Mouse (Mus musculus): ENCODE results near the gene Adamts12. TPM values are rescaled to one million over a fixed set of nuclear protein-coding genes. Genes with fewer than 3 reads are reported as not detected.

Gene Adamts12
- polyA plus RNA-seq, 3 experiments from 2014 or later: not detected

DNA sequence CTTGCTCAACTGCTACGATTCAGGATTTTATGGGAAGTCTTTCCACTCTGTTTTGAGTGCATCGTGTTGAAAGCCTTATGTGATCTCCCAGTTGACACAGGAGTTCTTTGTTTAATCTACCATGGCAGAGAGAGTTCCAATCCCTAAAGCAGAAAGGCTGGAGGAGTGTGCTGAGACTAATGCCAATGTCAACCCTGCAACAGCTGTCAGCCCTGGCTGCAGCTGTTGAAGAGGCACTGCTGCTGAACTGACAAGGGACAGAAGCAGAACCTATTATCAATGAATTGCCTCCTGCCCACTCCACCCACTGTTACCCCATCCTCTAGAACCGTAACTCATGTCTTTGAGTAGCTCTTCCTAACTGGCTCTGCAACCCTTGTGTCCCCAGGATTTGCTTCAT, 101.3 kb downstream of the Adamts12 start:
- no peak for ATAC-seq

DNA sequence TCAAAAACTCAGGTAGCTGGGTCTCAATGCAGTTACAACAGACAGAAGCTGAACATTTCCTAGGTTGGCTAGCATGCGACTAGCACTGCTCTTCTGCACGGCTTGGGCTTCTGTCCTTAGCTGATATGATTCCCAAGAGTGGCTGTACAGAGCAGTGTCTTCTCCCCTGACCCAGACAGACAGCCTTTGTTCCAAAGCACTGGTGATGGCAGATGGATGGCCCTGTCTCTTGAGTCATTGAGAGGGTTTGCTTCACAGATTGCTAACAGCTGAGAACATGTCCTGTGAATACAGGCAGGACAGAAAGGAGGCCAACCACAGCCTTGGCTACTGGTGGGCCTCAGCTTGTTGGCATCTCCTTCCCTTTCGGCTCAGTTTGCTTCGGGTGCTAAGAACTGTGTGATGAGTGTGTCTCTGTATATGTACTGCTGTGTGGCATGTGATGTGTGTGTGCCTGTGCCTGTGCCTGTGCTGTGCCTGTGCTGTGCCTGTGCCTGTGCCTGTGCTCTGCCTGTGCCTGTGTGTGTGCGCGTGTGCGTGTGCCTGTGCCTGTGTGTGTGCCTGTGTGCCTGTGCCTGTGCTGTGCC, 109.4 kb downstream of the Adamts12 start:
- ATAC-seq: no peak

DNA sequence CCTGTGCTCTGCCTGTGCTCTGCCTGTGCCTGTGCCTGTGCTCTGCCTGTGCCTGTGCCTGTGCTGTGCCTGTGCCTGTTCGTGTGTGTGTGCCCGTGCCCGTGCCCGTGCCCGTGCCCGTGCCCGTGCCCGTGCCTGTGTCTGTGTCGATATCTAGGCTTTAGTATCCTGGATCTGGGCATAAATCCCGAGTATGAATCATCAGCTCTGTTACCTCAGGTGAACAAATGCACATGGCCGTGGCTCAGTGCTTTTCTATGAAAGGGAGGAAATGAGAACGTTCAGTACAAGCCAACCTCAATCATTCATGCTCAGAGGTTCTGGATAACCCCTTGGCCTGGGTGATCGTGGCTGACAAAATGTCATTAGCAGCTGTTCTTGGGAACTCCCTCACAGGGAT, 110.3 kb downstream of the Adamts12 start:
- ATAC-seq: no peak

DNA sequence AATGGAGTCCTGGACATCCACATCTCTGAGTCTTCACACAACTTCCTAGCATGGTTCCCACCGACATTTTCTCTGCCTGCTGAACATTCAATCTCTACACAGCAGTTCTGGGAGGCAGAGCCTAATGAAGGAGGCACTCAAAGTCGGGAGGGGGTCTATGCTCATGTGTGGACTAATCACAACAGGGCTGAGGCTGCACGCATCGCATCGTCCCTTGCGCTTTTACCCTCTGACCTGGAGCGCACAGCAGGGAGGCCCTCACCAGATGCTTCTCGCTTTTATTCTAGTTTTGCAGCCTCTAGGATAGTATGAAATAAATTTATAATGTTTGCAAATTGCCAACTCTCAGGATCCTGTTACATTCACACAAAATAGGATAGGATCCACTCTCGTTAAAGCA, 112.9 kb downstream of the Adamts12 start:
- no peak for ATAC-seq

DNA sequence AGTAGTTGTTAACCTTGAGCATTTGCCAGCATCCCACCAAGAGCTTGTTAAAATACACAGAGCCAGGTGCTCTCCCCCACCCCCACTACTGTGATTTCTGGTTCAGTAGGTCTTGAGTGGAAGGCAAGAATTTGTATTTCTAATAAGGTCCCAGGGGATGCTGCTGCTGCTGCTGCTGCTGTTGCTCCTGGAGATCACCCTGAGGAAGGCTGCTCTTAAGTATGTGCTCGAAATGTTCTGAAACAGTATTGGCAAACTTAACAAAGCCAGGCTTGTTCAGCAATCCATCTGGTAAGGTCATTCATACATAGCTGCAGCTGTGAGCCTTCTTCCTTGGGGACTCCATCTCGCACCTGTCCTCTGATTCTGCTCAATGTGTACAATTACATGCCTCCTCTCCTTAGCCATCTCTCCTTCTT, 115.2 kb downstream of the Adamts12 start:
- no peak for ATAC-seq

DNA sequence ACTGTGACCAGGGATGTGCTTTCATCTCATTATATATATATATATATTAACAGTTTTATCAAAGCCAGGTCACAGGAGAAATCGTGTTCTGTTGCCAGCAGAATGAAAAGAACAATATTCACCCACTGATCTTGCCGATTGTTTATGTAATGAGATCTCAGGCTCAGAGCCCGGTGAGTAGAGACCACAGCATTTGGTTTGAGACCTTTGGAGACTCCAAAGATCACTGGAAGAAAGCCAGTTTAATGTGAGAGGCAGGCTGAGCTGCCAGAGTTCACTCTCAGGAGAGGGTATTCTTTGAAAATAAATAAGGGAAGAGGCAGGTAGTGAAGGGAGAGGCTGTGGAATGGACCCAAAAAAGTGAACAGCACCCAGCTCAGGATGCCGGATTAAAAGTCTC, 122.1 kb downstream of the Adamts12 start:
- no peak for ATAC-seq

DNA sequence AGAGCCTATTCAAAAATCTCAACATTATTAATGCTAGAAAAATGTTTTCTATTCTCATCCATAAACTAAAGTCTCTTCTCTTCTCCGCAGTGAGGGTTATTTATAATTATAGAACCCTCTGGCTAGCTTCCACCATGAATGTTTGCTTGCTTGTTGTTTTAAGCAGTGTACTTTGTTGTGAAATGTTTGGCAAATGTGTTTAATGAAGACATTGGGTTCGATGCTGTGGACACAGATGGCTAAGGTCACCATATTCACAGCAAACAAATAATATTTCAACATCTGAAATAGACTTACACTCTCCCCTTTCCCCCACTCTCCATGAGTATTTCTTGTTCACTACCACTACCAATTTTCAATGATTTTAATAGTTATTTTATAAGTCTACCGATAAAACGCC, 125.9 kb downstream of the Adamts12 start:
- no peak for ATAC-seq

DNA sequence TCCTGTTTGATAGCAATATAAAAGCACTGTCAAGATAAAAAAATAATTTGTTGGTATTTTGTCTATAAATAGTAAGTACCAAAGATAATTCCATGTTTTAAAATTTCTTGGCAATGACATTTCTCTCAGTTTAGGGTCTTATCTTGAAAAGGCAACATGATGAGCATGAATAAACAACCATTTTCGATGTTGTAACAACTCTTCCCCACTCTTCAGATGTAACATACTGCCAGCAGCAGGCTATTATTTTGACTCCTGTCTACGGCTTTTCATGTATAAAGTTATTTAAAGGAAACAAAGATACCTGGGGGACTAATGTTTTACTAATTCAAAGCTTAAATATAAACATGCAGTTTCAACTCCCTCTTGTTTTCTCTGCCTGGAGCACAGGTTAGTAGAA, 128.2 kb downstream of the Adamts12 start:
- ATAC-seq: no peak

DNA sequence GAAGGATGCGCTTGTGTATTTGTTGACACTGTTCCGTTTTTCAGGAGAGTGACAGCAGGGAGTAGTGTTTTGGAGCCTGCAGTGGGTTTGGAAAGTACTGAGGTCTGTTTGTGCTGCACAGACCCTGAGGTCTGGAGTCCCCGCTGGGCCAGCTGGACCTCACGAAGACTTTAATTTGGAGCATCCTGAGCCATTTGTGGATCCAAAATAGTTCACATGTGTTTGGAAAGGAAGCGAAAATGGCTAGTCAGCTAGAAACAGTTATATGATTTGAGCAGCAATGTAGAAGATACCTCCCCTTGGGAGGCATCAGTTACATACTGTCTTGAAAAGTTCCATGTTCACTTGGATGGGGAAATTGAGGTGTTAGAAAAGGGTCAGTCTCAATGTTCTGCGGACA, 132.5 kb downstream of the Adamts12 start:
- no peak for ATAC-seq

DNA sequence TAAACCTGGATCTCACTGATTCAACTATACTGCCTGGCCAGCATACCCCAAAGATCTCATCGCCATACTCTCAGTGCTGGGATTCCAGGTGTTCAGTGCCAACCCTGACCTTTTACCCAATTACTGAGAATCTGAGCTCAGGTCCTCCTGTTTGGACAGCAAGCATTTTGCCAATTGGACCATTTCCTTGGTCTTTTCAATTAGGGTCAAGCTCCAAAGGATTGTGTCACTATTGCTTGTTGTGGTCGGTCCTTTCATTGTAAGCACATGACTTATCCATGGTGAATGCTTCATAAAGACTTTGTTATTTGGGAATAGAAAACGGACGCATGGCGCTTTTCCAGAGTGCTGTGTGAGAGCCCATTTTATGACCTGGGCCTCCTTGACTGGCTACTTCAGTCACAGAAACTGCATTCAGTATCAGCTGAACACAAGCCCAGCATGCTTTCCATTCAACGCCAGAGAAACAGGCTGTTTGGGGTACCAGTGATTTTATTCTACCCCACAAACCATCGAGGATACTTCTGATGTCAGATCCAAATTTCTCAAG, 133.7 kb downstream of the Adamts12 start:
- no peak for ATAC-seq

DNA sequence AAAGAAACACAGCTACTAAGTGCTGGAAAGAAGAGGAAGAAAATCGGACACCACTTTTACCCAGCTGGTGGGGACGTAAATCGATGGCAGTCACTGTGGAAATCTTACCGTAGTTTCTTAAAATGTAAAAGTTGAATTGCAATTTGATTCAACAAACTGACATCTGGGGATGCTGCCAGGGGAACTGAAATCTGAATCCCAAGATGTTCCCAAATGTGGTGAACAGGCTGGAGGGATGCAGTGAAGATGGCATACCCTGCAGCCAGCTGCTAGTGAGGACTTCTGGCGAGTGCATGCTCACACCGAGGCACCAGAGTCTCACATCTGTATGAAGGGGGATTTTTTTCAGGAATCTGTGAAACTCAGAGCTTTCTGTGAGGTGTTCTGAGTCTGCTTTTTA, 138.5 kb downstream of the Adamts12 start:
- no peak for ATAC-seq

DNA sequence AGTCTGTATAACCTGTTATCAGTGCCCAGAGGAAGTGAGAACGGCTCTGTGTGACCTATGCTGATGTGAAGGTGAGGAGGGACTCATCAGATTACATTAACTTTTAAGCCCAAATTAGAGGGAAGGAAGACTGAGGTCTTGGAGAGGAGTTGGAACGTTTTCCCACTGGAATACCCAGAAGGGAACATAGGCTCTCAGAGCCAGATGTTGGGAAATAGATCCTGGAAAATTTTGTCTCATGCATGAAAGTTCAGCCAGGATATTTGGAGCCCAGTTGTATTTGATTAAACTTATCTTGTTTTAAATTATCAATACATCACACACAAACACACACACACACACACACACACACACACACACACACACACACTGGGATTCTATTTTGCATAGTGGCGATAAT, 140.3 kb downstream of the Adamts12 start:
- ATAC-seq: no peak

DNA sequence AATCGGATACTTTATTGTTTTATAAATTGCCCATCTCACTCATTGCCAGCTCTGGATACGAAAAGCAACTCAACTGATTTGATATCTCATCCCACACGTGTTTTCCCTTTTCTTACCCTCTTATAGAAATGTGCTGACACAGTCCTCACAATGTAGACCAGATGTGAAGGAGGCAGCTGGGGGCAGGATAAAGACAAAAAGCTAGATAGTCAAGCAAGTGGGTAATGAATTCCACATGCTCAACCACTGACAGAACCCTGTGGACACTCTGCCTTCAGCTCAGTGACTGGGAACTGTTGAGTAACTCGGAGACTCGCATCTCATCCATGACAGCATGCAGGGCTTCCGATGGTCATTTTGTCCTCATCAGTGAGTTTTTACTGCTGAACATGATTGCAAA, 146.4 kb downstream of the Adamts12 start:
- no peak for ATAC-seq

DNA sequence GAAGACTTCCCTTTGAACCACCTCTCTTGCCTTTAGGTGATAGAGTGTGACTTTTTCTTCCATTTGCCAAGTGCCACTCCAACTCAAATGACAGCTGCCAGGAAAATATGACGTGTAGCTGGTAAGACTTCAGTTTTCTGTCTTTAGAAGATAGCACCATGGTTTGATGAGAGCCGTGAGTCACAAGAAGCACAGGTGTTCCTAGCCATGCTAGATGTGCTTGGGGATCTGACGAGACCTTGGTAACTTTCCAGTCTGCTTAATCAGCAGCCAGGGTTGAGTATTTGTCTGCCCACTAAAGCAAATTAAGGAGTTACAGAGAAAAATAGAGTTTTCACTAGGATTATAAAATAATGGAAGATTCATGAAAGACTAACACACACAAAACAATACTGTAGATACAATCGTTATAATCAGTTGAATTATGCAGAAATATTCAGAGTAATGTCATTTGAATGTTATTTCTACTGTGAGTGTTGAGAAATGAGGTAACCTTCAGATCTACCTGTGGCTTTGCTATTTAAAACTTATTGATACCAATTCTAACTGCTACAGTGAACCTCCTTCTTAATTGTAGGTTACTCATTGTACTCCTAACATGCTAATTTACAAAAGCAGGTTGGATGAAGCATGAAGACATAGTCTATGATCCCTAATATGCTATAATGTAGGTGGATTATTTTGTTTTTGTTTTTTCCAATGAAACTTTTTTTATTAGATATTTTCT, 169.5 kb downstream of the Adamts12 start:
- ATAC-seq: peak; percentile 70

DNA sequence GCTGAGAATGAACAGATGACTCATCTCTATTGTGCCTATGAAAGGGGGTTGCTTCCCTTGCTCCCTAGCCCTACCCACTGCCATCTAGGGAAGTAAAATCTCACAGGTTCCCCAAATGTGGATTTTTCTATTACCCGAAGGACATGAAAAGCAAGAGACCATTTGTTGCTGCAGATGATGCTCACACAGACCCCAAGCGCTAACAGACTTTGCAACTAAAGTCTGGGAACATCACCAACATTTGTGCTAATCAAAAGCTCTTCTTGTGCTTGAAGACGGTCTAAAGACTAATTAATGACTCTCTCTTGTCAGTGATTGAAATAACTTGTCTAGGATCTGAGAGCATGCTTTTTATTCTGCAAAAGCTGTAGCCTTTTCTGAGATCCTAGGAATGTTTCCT, 175.8 kb downstream of the Adamts12 start:
- no peak for ATAC-seq

DNA sequence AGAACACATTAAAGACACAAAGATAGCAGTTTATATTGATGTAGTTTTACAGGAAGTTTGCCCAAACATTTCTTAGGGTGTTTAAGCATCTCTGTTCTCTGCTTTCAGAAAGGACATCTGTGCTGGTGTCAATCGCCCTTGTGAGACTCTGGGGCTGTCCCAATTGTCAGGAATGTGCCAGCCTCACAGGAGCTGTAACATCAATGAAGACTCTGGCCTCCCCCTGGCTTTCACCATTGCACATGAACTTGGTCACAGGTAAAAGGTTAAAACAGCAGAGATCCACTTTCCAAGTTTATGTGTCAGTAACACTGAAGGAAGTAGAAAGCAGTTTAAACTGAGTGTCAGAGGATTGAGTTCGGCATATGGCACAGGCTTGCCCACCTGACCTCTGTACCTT, 176.7 kb downstream of the Adamts12 start:
- ATAC-seq: no peak

DNA sequence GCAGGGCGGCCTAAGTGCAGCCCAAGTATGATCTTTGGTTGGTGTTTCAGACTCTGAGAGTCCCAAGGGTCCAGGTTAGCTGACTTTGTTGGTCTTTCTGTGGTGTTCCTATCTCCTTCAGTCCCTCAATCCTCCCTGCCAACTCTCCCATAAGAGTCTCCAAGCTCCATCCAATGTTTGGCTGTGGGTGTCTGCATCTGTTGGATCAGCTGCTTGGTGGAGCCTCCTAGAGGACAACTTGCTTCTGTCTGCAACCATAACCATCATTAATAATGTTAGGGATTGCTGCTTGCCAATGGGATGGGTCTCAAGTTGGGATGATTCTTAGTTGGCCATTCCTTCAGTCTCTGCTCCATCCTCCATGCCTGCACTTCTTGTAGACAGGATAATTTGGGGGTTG, 181.8 kb downstream of the Adamts12 start:
- ATAC-seq: no peak

DNA sequence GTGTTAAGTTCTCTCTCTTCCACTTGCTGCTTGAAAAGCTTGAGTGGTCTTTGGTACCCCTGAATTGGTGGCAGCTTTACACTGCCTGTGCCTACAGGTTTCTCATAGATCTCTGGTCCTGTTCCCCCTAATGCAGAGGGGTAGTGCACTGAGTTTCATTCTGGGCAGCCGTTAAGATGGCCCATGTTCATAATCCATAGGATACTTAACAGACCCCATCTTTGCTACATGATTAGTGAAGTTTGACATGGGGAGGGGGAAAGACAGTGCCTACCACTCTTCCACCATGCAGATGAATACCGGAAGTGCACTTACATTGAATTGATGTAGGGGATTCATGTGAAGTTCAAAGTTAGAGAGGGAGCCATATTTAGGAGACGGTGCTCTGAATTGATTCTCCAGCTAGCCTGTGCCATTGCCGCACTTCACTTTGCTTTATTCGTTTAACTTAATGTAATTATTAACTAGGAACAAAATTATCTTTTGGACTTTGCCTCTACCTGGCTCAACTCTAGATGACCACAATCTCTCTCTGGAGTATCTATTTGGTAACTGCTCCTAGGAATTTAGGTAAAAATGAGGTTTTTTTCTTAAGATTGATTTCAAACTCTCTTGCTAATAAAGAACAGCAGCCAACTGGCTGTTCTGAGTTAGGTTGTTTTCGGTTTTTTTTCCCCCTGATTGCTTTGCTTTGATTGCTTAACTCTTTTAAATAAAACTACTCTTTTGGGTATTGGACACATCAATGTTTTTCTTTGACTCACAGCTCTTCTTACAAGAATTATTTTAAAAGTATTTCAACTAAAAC, 214.9 kb downstream of the Adamts12 start:
- no peak for ATAC-seq

DNA sequence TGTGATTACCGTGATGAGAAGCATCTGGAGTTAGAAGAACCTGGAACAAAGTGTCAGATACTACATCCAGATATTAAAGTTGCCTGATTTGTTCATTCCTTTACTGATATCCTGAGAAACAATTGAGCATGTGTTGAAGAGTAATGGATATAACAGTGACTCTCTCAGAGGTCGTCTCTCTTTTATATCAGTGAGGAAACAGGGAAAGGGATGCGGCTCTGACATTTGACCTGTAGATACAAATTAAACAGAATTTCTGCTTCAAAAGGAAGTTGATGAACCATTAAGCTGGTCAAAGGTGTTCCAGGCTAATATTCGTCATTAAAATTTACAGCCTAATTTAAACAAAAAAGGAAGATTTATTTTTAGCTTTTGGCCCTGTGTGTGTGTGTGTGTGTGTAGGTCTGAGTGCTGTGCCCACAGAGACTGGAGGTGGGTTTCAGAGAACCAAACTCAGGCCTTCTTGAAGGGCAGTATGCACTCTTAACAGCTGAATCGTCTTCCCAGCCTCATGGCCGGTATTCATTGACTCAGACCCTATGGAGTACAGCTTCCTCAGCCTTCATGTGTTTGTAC, 216.2 kb downstream of the Adamts12 start:
- no peak for ATAC-seq

DNA sequence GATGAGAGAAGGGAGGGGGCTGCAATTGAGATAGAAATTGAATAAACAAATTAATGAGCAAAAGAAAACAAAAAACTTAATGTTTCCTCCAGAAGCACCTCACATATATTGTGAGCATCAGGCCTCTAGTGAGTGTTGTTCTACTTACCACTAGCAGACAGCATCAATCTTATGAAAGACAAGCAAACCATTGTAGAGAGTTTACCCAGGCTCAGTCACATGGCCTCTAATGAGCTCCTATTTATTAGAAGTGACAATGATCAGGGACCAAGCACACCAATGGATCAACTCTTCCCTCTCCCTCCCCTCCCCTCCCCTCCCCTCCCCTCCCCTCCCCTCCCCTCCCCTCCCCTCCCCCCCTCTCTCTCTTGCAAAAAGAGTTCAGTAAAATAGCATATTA, 218.6 kb downstream of the Adamts12 start:
- ATAC-seq: no peak

DNA sequence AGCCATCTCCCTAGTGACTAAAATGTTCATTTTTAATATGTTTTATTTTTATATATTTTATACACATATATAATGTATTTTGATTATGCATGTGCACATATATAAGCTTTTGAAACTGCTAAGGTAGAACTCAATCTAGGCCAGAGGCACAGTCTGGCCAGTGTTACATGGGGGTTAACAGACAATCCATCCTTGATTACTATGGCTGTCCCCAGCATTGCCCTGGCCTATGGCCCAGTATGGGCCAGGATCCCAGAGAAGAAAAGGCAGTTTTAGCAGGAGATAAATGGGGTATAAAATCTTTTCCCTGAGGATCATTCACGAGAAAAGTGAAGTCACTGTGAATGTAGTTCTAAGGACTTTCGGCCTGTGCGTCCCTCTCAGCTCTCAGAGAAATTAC, 223.2 kb downstream of the Adamts12 start:
- no peak for ATAC-seq

DNA sequence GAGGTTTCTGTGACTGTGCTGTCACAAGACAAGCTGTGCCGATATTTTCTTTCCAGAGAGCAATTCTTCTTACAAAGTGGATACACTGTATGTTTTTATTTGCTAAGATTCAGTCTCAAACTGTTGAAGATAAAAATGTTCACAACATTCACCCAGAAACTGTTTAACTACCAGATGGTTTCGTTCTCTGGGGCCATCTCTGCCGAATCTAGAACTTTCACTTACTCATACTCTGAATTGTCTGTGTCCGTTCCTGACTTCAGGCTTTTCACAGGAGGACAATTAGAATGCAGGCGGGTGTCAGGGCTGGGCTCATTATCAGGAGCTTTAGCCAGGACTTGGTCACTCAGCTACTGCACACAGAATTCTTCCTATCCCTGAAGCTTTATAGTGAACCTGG, 227.7 kb downstream of the Adamts12 start:
- no peak for ATAC-seq

DNA sequence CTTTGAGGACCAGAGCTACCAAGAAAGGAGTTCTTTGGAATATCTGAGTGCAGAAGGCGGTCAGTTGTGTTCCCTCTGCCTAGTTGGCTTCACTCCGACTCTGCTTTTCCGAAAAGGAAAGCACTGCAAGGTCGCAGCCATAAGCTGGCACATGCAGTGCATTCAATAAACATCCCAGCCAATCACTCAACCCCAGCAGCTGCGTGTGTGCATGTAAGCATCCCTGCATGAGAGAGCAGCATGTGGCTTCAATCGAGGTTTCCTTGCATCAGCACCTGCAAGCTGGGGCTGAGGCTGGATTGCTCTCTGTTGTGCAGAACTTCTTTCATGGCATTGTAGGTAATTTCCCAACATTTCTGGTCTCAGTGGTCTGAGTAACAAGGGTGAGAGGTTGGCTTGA, 230.4 kb downstream of the Adamts12 start:
- no peak for ATAC-seq
